Mouse (Mus musculus) ES-Bruce4 (cell line): Measurements from ENCODE around the gene Kremen2.
A peak's percentile ranks its signal among the peaks of the same experiment; 100 is the strongest.

ENCODE experiments used
- CTCF ChIP-seq: IDR thresholded peaks from one replicate; pipeline ENCODE4 v1.8.1; 2011; ENCODE audit warnings: low read depth, low read length
- EP300 ChIP-seq: IDR thresholded peaks from 2 replicates; pipeline ENCODE4 v1.6.1; 2011; ENCODE audit warnings: low read depth, low read length; ENCODE audit not compliant: insufficient read depth
- POLR2A ChIP-seq: IDR thresholded peaks from one replicate; pipeline ENCODE4 v1.8.1; 2011; ENCODE audit warnings: low read length; ENCODE audit not compliant: insufficient read depth

DNA sequence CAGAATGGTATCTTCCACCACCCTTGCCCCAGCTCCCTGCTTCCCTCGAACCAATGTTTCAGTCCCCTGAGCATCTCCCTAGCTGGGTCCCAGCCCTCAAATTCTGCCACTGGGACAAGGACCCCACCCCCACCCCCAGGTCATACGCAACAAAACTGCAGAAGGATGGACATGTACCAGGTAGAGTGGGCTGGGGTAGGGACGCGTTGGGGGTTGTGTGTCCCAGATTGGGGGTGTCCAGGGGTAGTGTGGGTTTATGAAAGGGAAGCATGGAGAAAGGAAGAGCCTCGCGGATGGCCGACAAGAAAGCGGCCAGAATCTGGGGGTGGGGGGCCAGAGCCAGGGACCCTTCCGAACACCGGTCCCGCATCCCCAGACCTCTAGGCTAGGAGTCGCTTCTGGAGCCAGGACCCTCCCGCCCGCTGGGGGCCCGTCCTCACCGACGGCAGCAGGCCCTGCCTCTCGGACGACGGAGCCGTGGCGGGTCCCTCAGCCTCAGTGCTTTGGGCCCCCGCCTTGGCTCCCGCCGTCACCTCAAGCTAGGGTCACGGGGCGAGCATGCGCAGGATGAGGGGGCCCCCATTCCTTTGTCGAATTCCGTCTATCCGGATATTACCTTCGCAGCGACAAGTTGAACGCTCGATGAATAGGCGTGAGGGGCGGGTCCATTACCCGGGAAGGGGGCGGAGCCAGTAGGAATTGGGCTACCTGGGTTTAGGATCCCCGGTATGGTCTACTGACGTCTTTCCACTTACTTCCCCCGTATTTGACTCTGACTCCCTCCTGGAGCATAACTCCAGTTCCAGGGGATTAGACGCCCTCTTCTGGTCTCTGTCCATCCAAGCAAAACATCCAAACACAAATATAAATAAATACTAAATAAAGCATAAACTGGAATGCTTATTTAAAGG lies 40.2 kb upstream of the Kremen2 start, which contains the start of gene Flywch2:
- TF ChIP-seq CTCF = no peak
- TF ChIP-seq POLR2A = peak; percentile 42
- TF ChIP-seq EP300 = no peak
